Mouse (Mus musculus) forebrain, embryonic 16.5 days (tissue): Measurements from ENCODE around the gene Cox5b. TPM values are rescaled to one million over a fixed set of nuclear protein-coding genes. Genes with fewer than 3 reads are reported as not detected.
"Not testable (repeated sequence)": the region's sequence is repeated elsewhere in the genome, so short reads cannot be mapped to it uniquely, and the experiment has no call there.

Experiments used
- ATAC-seq: fragments of 200-750 bp; cut with Nextera tagmentation; 2 replicates; pipeline ENCODE4 v1.8.0; 2017; ENCODE audit warnings: mild to moderate bottlenecking, moderate library complexity
- H3K27ac ChIP-seq: fragments of 300-500 bp; sonication (generic); 2 replicates; pipeline ENCODE4 v1.5.1; 2014; ENCODE audit warnings: low read length, control low read depth
- H3K27me3 ChIP-seq: fragments of 300-500 bp; sonication (generic); replicated peaks from 2 replicates; pipeline ENCODE4 v1.6.1; 2014; ENCODE audit warnings: low read length; ENCODE audit not compliant: control insufficient read depth, insufficient read depth
- H3K36me3 ChIP-seq: fragments of 300-500 bp; sonication (generic); 2 replicates; pipeline ENCODE4 v1.6.1; 2014; ENCODE audit not compliant: control insufficient read depth, insufficient read depth
- H3K4me1 ChIP-seq: fragments of 300-500 bp; sonication (generic); replicated peaks from 2 replicates; pipeline ENCODE4 v1.6.1; 2014; ENCODE audit warnings: low read length; ENCODE audit not compliant: control insufficient read depth, insufficient read depth
- H3K4me2 ChIP-seq: fragments of 300-500 bp; sonication (generic); 2 replicates; pipeline ENCODE4 v1.6.1; 2014; ENCODE audit warnings: mild to moderate bottlenecking, low read length, control low read depth
- H3K4me3 ChIP-seq: fragments of 300-500 bp; sonication (generic); replicated peaks from 2 replicates; pipeline ENCODE4 v1.5.1; 2014; ENCODE audit warnings: mild to moderate bottlenecking, low read length, control low read depth
- H3K9ac ChIP-seq: fragments of 300-500 bp; sonication (generic); replicated peaks from 2 replicates; pipeline ENCODE4 v1.6.1; 2014; ENCODE audit warnings: low read depth, low read length, control low read depth
- H3K9me3 ChIP-seq: fragments of 300-500 bp; sonication (generic); 2 replicates; pipeline ENCODE4 v1.6.1; 2016; ENCODE audit warnings: low read length; ENCODE audit not compliant: control insufficient read depth
- WGBS: fragments of 180-500 bp; shearing (Covaris S2); extraction: QIAGEN DNeasy Blood & Tissue Kit; methylation state at CpG from one replicate; pipeline ENCODE4 v1.1.7; 2014; 5-methylcytosine and 5-hydroxymethylcytosine counted together
- polyA plus RNA-seq: library from polyadenylated mRNA; unstranded; fragments of >200 nt; fragmentation: Nextera tagmentation; extraction: Ambion mirVana; gene quantifications from 2 replicates; pipeline ENCODE4 v1.2.1, GENCODE M21; 2015

The Cox5b gene
- polyA plus RNA-seq, 1 experiment from 2014 or later: 516 TPM

GRCm38 (mm10) chr1:36658621-36659399 is 32.4 kb upstream of the Cox5b start:
- no peak overlapping the region for H3K9ac ChIP-seq
- no peaks in the 10 kb centered on the region for H3K27me3 ChIP-seq
- no peak overlapping the region for H3K27ac ChIP-seq
- no peaks in the 10 kb centered on the region for H3K36me3 ChIP-seq
- H3K4me2 ChIP-seq: no peak overlapping the region
- 88% methylated on average over 7 of the region's 7 CpGs for WGBS
- H3K4me1 ChIP-seq: no peaks in the 10 kb centered on the region
- no peak for ATAC-seq
- H3K9me3 ChIP-seq: no peaks in the 10 kb centered on the region
- no peak overlapping the region for H3K4me3 ChIP-seq

GRCm38 (mm10) chr1:36664457-36664856 is 26.8 kb upstream of the Cox5b start:
- no peak for ATAC-seq
- H3K9me3 ChIP-seq: no peaks in the 10 kb centered on the region
- no peak overlapping the region for H3K4me2 ChIP-seq
- WGBS: 81% methylated on average over 4 of the region's 4 CpGs
- H3K4me3 ChIP-seq: no peak overlapping the region
- H3K27ac ChIP-seq: no peak overlapping the region
- no peak overlapping the region for H3K9ac ChIP-seq
- H3K36me3 ChIP-seq: no peaks in the 10 kb centered on the region
- no peaks in the 10 kb centered on the region for H3K4me1 ChIP-seq
- no peaks in the 10 kb centered on the region for H3K27me3 ChIP-seq

GRCm38 (mm10) chr1:36665165-36665723 is 26.0 kb upstream of the Cox5b start:
- Histone ChIP-seq H3K9ac (no peak overlapping the region), H3K36me3 (no peaks in the 10 kb centered on the region), H3K4me1 (no peaks in the 10 kb centered on the region), H3K4me2 (no peak overlapping the region), H3K4me3 (no peak overlapping the region), H3K27me3 (no peaks in the 10 kb centered on the region), H3K9me3 (no peaks in the 10 kb centered on the region), H3K27ac (no peak overlapping the region)
- WGBS: 79% methylated on average over 11 of the region's 11 CpGs
- no peak for ATAC-seq

- Histone ChIP-seq H3K9me3 (no peaks in the 10 kb centered on the region), H3K27me3 (no peaks in the 10 kb centered on the region), H3K36me3 (no peaks in the 10 kb centered on the region), H3K4me2 (no peak overlapping the region), H3K4me1 (no peaks in the 10 kb centered on the region), H3K27ac (no peak overlapping the region), H3K4me3 (no peak overlapping the region), H3K9ac (no peak overlapping the region)
- 71% methylated on average over 4 of the region's 4 CpGs for WGBS
- no peak for ATAC-seq
Observed at GRCm38 (mm10) chr1:36665934-36666333, 25.3 kb upstream of the Cox5b start.

GRCm38 (mm10) chr1:36668007-36668406 is 23.2 kb upstream of the Cox5b start:
- not testable (repeated sequence) for ATAC-seq, H3K4me2 ChIP-seq, H3K9me3 ChIP-seq, H3K4me1 ChIP-seq, H3K36me3 ChIP-seq, H3K4me3 ChIP-seq, H3K27me3 ChIP-seq, H3K9ac ChIP-seq, H3K27ac ChIP-seq
- 64% methylated on average over 2 of the region's 4 CpGs for WGBS

- H3K9ac ChIP-seq: no peak overlapping the region
- H3K27ac ChIP-seq: no peak overlapping the region
- no peak overlapping the region for H3K4me2 ChIP-seq
- WGBS: 68% methylated on average over 4 of the region's 4 CpGs
- ATAC-seq: no peak
- no peaks in the 10 kb centered on the region for H3K27me3 ChIP-seq
- no peak overlapping the region for H3K4me3 ChIP-seq
- H3K36me3 ChIP-seq: no peaks in the 10 kb centered on the region
- H3K4me1 ChIP-seq: no peaks in the 10 kb centered on the region
- no peaks in the 10 kb centered on the region for H3K9me3 ChIP-seq
Observed at GRCm38 (mm10) chr1:36670256-36670655, 21.0 kb upstream of the Cox5b start.

- 91% methylated on average over 10 of the region's 10 CpGs for WGBS
- no peak overlapping the region for H3K4me3 ChIP-seq
- ATAC-seq: no peak
Observed at GRCm38 (mm10) chr1:36671260-36671659, 20.0 kb upstream of the Cox5b start.

GRCm38 (mm10) chr1:36672648-36673350 is 18.4 kb upstream of the Cox5b start:
- Histone ChIP-seq H3K9ac (no peak overlapping the region), H3K27ac (no peak overlapping the region), H3K4me2 (no peak overlapping the region), H3K36me3 (no peaks in the 10 kb centered on the region), H3K27me3 (no peaks in the 10 kb centered on the region), H3K4me3 (no peak overlapping the region), H3K4me1 (no peaks in the 10 kb centered on the region), H3K9me3 (no peaks in the 10 kb centered on the region)
- 49% methylated on average over 16 of the region's 16 CpGs for WGBS
- no peak for ATAC-seq

More at GRCm38 (mm10) chr1:36671260-36671659, 20.0 kb upstream of the Cox5b start:
- no peaks in the 10 kb centered on the region for H3K36me3 ChIP-seq
- H3K9ac ChIP-seq: no peak overlapping the region
- H3K27me3 ChIP-seq: no peaks in the 10 kb centered on the region
- no peaks in the 10 kb centered on the region for H3K9me3 ChIP-seq
- no peak overlapping the region for H3K4me2 ChIP-seq
- H3K4me1 ChIP-seq: no peaks in the 10 kb centered on the region
- no peak overlapping the region for H3K27ac ChIP-seq

- H3K4me1 ChIP-seq: no peaks in the 10 kb centered on the region
- no peaks in the 10 kb centered on the region for H3K27me3 ChIP-seq
- no peaks in the 10 kb centered on the region for H3K36me3 ChIP-seq
- no peak for ATAC-seq
- H3K9me3 ChIP-seq: no peaks in the 10 kb centered on the region
- WGBS: 77% methylated on average over 3 of the region's 3 CpGs
- H3K9ac ChIP-seq: no peak overlapping the region
- no peak overlapping the region for H3K27ac ChIP-seq
- H3K4me2 ChIP-seq: no peak overlapping the region
- H3K4me3 ChIP-seq: no peak overlapping the region
Observed at GRCm38 (mm10) chr1:36674936-36675335, 16.3 kb upstream of the Cox5b start.
